Mouse (Mus musculus): ENCODE data around the gene Rem1.

- TF ChIP-seq ZC3H11A (IDR thresholded peaks at IDR 0.05; ENCODE audit: borderline replicate concordance, low read depth, low read length) (no peak), MAFK (IDR thresholded peaks at IDR 0.05; ENCODE audit: insufficient read depth, low read depth, low read length) (no peak), CHD2 (IDR thresholded peaks at IDR 0.05; ENCODE audit: low read depth, low read length) (no peak), ZNF384 (IDR thresholded peaks at IDR 0.05; ENCODE audit: low read depth, low read length) (no peak), HCFC1 (IDR thresholded peaks at IDR 0.05; ENCODE audit: borderline replicate concordance, insufficient read depth, low read length) (no peak)
Observed at GRCm38 (mm10) chr2:152608719-152609118, 18.0 kb upstream of the Rem1 start.
